9 mouse cellular contexts compared by ENCODE assay signal in genomic region chr5:114738707-114739241, GRCm38 (mm10). TPM values are rescaled to one million over a fixed set of nuclear protein-coding genes. Genes with fewer than 3 reads are reported as not detected.
DNase-seq lines count a peak whose midpoint lies in the region; ATAC-seq and TF ChIP-seq lines count a peak whose summit lies in the region.
"Had no signal": no experiment of that assay in that cellular context is flagged by ENCODE, and none has a peak within 500 bp of the region (broad histone marks: within the 10 kb centered on the region; RNA-seq: fewer than 3 reads in every experiment).

No protein-coding gene starts in this region.

- ATAC-seq in limb, embryonic 14.5 days (ENCODE audit: low FRiP score, low read depth): no peak
- ATAC-seq: Patski had no signal

- peak overlapping the region; percentile 93 for H3K27ac ChIP-seq in brown adipose tissue, adult 24 weeks (replicated peaks; ENCODE audit: low read depth, low read length)
- H3K27ac ChIP-seq in limb, embryonic 14.5 days (replicated peaks; ENCODE audit: low read depth, low read length): no peak overlapping the region

- DNase-seq in 416B (ENCODE audit: low read depth): peak; percentile 79
- DNase-seq in heart, adult 8-10 months (ENCODE audit: low spot score): peak; percentile 82
- DNase-seq in limb, embryonic 14.5 days (ENCODE audit: low spot score): peak; percentile 20
- DNase-seq in yolk sac, embryonic 10.5 days (ENCODE audit: low spot score): peak; percentile 56
- DNase-seq in B cell, adult 2 months: no peak
- no peak for DNase-seq in ovary, postnatal 14 days (ENCODE audit: low spot score)
- DNase-seq in spleen, postnatal 10 days (ENCODE audit: low spot score in 2 of 2): no peak

- H3K4me2 ChIP-seq in limb, embryonic 14.5 days (replicated peaks; ENCODE audit: low read depth, low read length, severe bottlenecking): no peak overlapping the region

- no peaks in the 10 kb centered on the region for H3K9me3 ChIP-seq in limb, embryonic 14.5 days (ENCODE audit: control insufficient read depth, low read length)

- 87% methylated on average over 12 of the region's 12 CpGs for WGBS in limb, embryonic 14.5 days

- TF ChIP-seq POLR2A in limb, embryonic 14.5 days (IDR thresholded peaks at IDR 0.05; ENCODE audit: borderline replicate concordance, extremely low read depth, insufficient read depth, insufficient read length): no peak

- H3K9ac ChIP-seq in limb, embryonic 14.5 days (ENCODE audit: low read depth, low read length, severe bottlenecking): no peak overlapping the region

- H3K4me3 ChIP-seq in brown adipose tissue, adult 24 weeks (ENCODE audit: insufficient read depth, low read depth, low read length): no peak overlapping the region
- no peak overlapping the region for H3K4me3 ChIP-seq in limb, embryonic 14.5 days (replicated peaks; ENCODE audit: low read length)

- H3K36me3 ChIP-seq in limb, embryonic 14.5 days (ENCODE audit: control insufficient read depth, insufficient read depth, low read length): peaks cover 95% of the 10 kb centered on the region

- peaks cover 29% of the 10 kb centered on the region for H3K4me1 ChIP-seq in brown adipose tissue, adult 24 weeks (ENCODE audit: control insufficient read depth, insufficient read depth, insufficient read length, low read length)
- no peaks in the 10 kb centered on the region for H3K4me1 ChIP-seq in limb, embryonic 14.5 days (ENCODE audit: control insufficient read depth, insufficient read depth, low read length)

- no peaks in the 10 kb centered on the region for H3K27me3 ChIP-seq in limb, embryonic 14.5 days (ENCODE audit: control insufficient read depth, insufficient read depth, low read length)
- H3K27me3 ChIP-seq: Patski had no signal

RNA-seq across cellular contexts. Expression of gene Tchp, which starts 31.2 kb away (rescaled TPM):
- polyA plus RNA-seq in brown adipose tissue, adult 24 weeks (2012; ENCODE audit: insufficient read depth, insufficient read length, missing spikeins): 1.5 and 4.4 TPM in 2 replicates
- total RNA-seq in heart, adult 8-10 months (2022): 1 to 10 TPM; 4.2 to 5.0 (median 4.9) TPM
- 29.9 and 33.6 TPM in 2 replicates for polyA plus RNA-seq in limb, embryonic 14.5 days (2012; rRNA removed)
- 10.7 and 13.0 TPM in 2 replicates for polyA plus RNA-seq in limb, embryonic 14.5 days (2014; fragmentation: Nextera tagmentation; extraction: Ambion mirVana)

RNA-seq across cellular contexts. Expression of gene Ankrd13a, which starts 35.7 kb away (rescaled TPM):
- 37.1 and 53.8 TPM in 2 replicates for polyA plus RNA-seq in brown adipose tissue, adult 24 weeks (2012; ENCODE audit: insufficient read depth, insufficient read length, missing spikeins)
- total RNA-seq in heart, adult 8-10 months (2022): 10 to 100 TPM; 28.0 to 34.3 (median 30.1) TPM
- polyA plus RNA-seq in limb, embryonic 14.5 days (2012; rRNA removed): 48.6 and 51.6 TPM in 2 replicates
- 65.3 and 67.6 TPM in 2 replicates for polyA plus RNA-seq in limb, embryonic 14.5 days (2014; fragmentation: Nextera tagmentation; extraction: Ambion mirVana)

RNA-seq across cellular contexts. Expression of gene Git2, which starts 36.5 kb away (rescaled TPM):
- polyA plus RNA-seq in brown adipose tissue, adult 24 weeks (2012; ENCODE audit: insufficient read depth, insufficient read length, missing spikeins): 15.1 and 17.6 TPM in 2 replicates
- total RNA-seq in heart, adult 8-10 months (2022): 10 to 100 TPM; 27.9 to 34.6 (median 30.5) TPM
- polyA plus RNA-seq in limb, embryonic 14.5 days (2012; rRNA removed): 64.2 and 66.4 TPM in 2 replicates
- 41.6 and 44.3 TPM in 2 replicates for polyA plus RNA-seq in limb, embryonic 14.5 days (2014; fragmentation: Nextera tagmentation; extraction: Ambion mirVana)

RNA-seq across cellular contexts. Expression of gene Gltp, which starts 48.0 kb away (rescaled TPM):
- 29.8 and 31.9 TPM in 2 replicates for polyA plus RNA-seq in brown adipose tissue, adult 24 weeks (2012; ENCODE audit: insufficient read depth, insufficient read length, missing spikeins)
- 10 to 100 TPM; 18.4 to 19.2 (median 18.5) TPM for total RNA-seq in heart, adult 8-10 months (2022)
- polyA plus RNA-seq in limb, embryonic 14.5 days (2012; rRNA removed): 132 and 144 TPM in 2 replicates
- 229 and 289 TPM in 2 replicates for polyA plus RNA-seq in limb, embryonic 14.5 days (2014; fragmentation: Nextera tagmentation; extraction: Ambion mirVana)

Comparison
In these comparisons a context has a peak if more than half of its experiments do, and no peak if none do; other contexts are left out.
1. DNase-seq: peak in 416B (single experiment), heart, adult 8-10 months (single experiment), limb, embryonic 14.5 days (single experiment) and yolk sac, embryonic 10.5 days (single experiment); none in B cell, adult 2 months (0 of 2), ovary, postnatal 14 days (single experiment) and spleen, postnatal 10 days (0 of 2).